Mouse (Mus musculus): ENCODE data around the gene Trmt10c. TPM values are rescaled to one million over a fixed set of nuclear protein-coding genes. Genes with fewer than 3 reads are reported as not detected.
"Not testable (repeated sequence)": the region's sequence is repeated elsewhere in the genome, so short reads cannot be mapped to it uniquely, and the experiment has no call there.

Trmt10c gene
- polyA plus RNA-seq (2012; rRNA removed), result 8.6 and 9.1 TPM in 2 replicates

DNA sequence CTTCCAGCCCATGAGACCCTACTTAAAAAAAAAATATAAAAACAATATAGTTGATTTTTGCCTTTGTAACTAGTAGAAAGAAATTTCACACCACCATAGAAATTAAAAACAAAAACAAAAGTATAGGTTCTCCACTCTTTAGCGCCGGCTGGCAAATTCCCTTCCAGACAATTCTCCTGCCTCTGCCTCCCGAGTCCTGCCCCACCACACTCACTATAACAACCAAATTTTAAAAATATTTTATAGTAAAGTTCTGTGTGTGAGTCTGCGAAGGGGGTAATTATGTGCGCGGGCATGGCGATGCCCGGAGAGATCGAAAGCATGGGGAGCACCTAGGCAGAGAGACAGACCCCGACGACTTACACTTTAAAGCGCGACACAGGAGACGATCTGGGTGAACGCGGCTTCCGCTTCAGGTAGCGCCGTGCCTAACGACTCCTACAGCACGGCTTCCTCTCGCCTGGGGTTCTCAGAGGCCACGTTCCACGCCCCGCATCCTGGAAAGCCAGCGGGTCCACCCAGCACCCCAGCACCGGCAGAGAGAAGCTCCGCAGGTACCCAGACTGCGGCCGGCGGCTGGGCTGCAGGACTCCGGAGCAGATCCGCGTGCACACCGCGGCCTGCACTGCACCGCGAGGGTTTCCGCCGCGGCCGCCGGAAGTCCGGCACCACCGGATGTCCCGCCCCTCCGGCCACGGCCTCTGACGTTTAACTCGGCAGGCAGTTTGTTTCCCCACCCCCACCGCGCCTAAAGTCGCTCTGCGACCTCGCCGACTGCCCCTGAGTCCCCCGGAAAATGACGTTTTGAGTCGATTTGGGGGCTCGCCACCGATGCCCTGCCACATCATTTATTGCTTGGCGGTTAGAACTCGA lies at the start of gene Trmt10c:
Gene Trmt10c (minus strand): TSS at position 682 of the 873 bp plus-strand sequence.
- peak; percentile 91 for DNase-seq (ENCODE audit: low spot score)

DNA sequence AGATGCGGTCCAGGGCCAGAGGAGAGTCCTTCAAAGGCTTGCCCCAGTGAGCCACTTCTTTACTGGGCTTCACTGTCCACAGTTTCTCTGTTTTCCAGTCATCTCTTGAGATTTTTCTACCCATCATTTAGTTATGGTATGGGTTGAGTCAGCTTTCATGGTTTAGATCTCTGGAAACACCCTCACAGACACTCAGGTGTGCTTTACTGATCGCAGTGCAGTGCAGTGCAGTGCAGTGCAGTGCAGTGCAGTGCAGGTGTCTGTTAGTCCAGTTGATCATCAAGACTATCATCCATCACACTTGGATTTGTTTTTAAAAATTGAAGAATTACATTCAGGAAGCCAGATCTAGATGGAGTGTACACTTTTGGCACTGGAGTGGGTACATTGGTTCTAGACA lies 48.7 kb upstream of the Trmt10c start:
- DNase-seq (ENCODE audit: low spot score), result no peak

- DNase-seq (ENCODE audit: low spot score), result no peak
These were observed 44.1 kb upstream of the Trmt10c start for GRCm38 (mm10) chr16:56081691-56082090.

- DNase-seq (ENCODE audit: low spot score), result no peak
These were observed 41.8 kb upstream of the Trmt10c start for GRCm38 (mm10) chr16:56079419-56079818.

DNA sequence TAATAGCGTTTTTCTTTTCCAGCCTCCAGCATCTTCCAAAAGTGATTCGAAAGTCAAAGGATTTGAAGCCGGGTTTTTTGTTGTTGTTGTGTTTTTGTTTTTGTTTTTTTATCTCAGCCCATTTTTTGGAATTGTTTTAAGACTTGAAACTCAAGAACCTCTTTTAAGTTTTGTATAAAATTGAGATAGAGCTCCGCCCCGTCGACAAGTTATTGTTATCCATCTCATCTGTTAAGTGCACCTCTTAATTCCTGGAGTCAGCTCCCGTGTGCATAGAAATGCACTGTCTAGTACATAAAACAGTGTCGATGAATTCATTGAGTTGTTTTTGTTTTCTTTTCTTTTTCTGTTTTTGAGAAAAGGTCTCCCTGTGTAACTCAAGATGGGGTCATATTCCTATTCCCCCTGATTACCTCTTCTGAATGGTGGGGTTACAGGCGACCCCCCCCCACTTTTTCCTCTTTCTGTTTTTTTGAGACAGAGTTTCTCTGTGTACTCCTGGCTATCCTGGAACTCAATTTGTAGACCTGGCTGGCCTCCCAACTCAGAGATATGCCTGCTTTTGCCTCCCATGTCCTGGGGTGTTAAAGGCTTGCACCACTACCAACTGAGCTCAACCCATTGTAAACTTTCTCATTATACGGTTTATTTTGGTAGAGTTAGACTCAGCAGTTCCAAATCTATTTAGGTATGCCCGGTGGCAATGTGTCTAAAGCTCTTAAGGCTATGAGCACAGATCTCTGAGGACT lies 38.7 kb upstream of the Trmt10c start:
- no peak for DNase-seq (ENCODE audit: low spot score)

- DNase-seq (ENCODE audit: low spot score), result peak; percentile 77
These were observed 37.8 kb upstream of the Trmt10c start for GRCm38 (mm10) chr16:56075222-56076111.

GRCm38 (mm10) chr16:56074565-56074964 lies 36.9 kb upstream of the Trmt10c start:
- no peak for DNase-seq (ENCODE audit: low spot score)

GRCm38 (mm10) chr16:56074122-56074521 lies 36.5 kb upstream of the Trmt10c start:
- DNase-seq (ENCODE audit: low spot score), result no peak

DNA sequence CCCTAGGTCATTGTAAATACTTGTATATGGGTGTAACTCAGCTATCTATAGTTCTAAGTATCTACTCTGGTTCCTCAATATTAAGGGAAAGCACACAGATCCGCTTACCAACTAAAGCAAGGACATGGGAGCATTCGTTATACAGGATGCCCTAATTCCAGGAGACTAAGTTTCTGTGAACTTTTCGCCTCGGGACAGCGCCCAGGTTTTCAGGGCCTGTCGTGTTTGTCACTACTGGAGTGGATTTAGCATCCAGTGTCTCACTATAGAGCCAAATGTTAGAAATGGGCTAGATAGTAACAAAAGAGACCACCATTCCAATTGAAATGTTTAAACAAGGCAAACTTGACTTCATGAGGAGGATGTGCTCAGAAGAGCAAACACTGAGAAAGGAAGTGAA lies 35.5 kb upstream of the Trmt10c start:
- DNase-seq (ENCODE audit: low spot score), result not testable (repeated sequence)

- DNase-seq (ENCODE audit: low spot score), result no peak
These were observed 34.9 kb upstream of the Trmt10c start for GRCm38 (mm10) chr16:56072533-56072932.

GRCm38 (mm10) chr16:56071317-56072232 lies 34.0 kb upstream of the Trmt10c start:
- DNase-seq (ENCODE audit: low spot score), result no peak

- no peak for DNase-seq (ENCODE audit: low spot score)
These were observed 31.0 kb upstream of the Trmt10c start for GRCm38 (mm10) chr16:56068523-56069070.

- DNase-seq (ENCODE audit: low spot score), result no peak
These were observed 28.5 kb upstream of the Trmt10c start for GRCm38 (mm10) chr16:56066113-56066512.

DNA sequence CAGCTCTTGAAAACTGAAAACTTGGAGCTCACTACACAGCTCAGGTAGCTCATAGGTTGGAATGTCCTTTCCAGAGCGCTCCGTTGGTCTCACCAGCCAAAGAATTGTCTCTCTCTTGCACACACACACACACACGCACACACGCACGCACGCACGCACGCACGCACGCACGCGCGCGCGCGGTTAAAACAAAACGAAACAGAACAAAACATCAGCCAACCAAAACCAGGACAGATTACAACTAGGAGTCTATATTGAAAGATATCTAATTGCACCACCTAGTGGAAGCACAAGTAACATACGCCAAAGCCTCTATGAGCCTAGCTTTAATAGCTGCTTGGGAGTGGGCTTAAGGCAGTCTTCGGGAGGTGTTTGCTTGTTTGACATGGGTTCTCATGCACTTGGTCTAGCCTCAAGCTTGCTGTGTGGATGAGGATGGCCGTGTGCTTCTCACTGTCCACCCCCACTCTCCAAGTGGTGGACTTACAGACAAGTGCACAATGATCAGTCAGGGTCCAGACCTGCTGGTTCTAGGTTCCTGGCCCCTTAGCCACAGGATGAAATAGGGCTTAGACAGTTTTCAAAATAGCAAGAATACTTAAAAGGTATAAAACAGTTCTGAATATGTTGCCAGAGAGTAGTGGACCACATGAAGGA lies 26.8 kb upstream of the Trmt10c start:
- no peak for DNase-seq (ENCODE audit: low spot score)

DNA sequence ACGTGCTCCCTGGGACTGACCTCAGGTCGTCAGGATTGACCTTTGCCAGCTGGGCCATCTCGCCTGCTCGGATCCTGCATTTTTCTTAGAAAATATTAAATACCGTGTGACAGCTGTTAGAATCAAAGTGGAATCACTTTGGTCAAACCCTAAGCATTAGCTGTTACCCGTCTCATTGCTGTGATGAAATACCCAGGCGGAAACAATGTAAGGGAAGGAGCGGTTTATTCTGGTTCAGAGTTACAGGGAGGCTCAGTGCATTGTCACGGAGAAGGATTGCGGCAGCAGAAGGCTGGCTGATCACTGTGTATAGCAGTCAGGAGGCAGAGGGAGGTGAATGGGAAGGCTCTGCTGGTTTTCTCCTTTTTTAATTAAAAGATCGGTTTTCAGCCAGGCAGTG lies 25.4 kb upstream of the Trmt10c start:
- DNase-seq (ENCODE audit: low spot score), result no peak

- DNase-seq (ENCODE audit: low spot score), result no peak
These were observed 24.5 kb upstream of the Trmt10c start for GRCm38 (mm10) chr16:56061995-56062594.

DNA sequence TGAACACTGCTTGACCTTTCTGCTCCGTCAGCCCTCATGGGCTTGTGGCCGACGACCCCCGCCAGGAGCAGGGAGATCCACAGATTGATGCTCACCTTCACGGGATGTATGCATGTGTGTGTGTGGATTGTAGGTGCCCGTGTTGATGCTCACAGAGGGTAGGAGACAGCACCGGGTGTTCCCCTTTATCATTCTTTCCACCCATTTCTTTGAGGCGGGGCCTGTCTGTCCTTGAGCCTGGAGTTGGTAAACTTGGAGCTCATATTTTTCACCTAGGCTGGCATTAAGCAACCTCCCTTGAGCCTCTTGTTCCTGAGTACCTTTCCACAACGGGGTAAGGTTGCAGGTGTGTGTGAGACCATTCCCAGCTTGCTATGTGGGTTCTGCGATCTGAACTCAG lies 20.5 kb upstream of the Trmt10c start:
- DNase-seq (ENCODE audit: low spot score), result no peak

- DNase-seq (ENCODE audit: low spot score), result no peak
These were observed 19.4 kb upstream of the Trmt10c start for GRCm38 (mm10) chr16:56056944-56057590.

DNA sequence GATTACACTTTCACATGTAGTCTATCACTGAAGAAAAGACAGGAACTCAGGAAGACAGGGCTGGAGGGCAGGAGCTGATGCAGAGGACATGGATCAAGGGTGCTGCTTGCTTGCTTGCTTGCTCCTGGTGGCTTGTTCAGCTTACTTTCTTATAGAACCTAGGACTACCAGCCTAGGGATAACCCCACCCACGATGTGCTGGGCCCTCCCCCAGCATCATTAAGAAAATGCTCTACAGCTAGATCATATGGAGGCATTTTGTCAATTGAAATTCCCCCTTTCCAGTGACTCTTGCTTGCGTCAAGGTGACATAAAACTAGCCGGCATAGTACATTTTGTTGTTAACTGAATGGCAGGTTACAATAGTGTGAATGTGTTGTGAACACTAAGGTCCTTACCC lies 18.3 kb upstream of the Trmt10c start:
- no peak for DNase-seq (ENCODE audit: low spot score)
